Mouse (Mus musculus) ovary, adult 18-20 months (tissue): ENCODE results near the gene Nav2.

ENCODE experiments used
- DNase-seq: peaks from one replicate; pipeline ENCODE4 v3.0.0; 2022; ENCODE audit warnings: low spot score, mixed read lengths

Nav2 gene

DNA sequence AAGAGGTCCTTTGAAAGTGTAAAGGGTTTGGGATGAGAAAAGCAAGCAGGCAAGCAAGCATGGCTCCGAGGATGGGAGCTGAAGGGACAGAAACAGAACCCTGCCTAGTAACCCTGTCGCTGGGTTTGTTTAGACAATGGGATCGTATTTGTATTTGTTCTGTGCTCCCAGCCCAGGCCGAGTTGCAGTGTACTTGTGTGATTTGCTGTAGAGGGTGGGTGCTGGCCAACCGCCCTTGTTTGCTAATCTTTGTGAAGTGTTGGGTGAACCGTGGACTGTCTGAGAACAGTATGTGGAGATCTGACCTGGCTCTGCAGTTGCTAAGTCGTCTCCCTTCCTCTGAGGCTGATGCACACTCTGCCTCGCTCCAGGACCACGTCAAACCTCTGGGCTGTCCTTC lies 253.6 kb downstream of the Nav2 start:
- DNase-seq = no peak

DNA sequence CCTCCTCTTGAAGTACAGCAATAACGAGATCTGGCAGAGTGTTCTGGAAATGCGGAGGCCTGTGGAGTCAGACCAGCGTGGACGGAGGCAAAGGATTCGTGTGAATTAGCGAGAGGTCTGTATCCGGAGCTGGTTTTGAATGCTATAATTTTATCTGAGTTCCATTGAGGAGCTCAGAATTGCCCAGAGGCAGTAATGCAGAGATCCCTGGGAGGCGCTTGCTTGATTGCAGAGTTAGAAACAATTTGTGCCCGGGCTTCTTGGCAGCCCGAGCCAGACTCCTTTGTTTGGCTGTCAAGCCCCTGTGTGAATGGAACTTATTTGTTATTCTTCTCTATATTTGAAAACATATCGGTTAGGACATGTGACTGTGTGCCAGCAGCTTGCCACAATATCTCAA lies 255.3 kb downstream of the Nav2 start:
- no peak for DNase-seq

DNA sequence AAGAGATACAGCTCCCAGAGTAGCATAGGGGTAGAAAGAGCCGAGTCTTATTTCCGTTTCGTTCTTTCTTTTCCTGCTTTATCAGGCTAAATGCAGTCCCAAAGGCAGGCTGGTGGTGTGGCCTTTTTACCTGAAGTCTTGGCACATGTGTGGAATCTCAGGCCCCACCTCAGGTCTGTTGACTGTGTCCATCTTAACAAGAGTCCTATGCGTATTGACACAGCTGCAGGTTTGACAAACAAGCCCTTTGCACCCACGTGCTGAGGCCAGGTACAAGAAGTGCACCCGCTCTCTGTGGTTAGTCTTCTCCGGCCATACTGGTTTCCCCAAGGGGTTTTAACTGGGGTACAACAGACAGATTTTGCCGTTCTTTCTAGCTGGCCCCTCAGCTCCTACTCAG lies 256.4 kb downstream of the Nav2 start:
- DNase-seq = no peak

DNA sequence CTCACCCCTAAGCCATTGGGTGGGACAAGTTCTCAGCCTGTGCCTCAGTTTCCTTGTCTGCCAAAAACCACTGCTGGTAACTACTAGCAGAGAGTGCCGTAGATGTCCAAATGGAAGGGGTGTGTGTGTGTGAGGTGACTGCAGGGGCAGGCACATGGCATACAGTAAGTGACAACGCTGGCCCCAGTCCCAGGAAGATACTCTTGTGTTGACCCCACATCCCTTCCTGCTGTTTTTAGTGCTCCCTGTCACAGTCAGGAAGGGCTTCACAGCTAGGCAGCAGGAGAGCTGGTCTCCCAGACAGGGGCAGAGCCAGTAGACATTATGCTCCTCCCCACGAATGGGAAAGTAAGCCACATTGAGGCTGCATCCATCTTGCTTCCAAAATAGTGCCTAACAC lies 264.4 kb downstream of the Nav2 start:
- DNase-seq = no peak

DNA sequence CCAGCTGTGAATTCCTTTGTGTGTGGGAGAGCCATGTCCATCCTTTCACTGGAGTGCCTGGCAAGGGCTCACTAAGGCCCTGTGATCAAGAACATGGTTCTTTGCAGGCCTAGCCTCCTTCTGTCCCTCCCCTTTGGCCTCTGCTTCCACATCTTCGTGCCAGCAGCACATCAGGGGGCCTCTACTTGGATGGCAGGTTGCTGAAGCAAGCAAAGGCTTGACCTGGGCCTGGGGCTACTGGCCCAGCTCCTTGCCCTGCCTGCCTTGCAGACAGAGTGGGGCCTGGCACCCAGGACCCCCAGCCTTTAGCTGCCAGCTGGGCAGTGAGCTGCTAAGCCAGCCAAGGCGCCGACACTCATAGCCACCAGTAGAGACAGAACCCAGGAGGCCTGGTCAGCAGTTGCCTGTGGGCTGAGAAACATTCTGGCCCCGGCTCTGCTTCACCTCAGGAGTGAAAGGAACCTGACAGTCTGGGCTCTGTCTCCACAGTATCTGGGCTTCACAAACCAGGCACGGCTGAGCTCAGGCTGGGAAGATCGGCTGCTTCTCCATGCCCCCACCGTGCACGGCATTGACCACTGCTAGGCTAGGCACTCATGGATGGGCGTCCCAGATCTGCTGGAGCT lies 267.4 kb downstream of the Nav2 start:
- no peak for DNase-seq

DNA sequence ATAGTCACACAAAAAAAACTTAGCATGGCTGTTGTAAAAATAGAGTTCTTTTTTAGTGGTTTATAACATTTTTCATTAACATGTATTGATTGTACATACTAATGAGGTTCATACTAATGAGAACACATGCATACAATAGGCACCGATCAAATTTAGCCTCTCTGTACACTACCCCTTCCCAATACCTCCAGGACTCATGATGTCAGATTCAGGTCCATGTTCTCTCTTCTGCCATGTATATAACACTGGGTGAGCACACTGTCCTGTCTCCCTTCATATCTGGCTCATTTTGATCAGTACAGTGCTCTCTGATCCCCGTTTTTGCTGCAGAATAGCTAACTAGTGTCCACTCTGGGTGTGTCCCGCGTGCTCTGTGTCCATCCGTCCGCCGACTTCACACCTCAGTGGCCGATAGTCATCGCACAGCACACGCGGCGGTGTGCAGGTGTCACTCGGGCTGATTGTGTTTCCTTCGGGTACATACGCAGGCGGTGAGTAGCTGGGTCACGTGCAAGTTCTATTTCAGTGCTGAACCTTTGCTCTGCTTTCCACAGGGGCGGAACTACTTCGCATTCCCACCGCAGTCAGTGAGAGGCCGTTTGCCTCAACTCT lies 268.2 kb downstream of the Nav2 start:
- no peak for DNase-seq

DNA sequence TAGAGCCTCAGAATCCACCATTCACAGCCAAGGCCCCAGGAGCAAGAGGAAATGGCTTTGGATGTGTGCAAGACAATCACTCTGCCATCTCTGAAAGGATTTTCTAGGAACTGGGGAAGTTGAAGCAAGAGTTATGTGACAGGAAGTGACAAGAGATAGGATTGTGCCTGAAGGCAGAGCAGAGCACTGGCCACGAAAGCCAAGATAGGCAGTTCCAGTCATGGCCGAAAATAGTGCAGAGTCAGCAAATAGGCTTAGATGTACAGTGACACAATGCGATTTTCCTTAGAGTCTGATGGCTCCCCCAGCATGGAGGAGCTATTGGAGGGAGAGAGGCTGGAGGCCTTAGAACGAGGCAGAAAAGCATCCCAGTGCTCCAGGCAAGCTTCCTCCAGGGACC lies 269.7 kb downstream of the Nav2 start:
- DNase-seq = no peak

DNA sequence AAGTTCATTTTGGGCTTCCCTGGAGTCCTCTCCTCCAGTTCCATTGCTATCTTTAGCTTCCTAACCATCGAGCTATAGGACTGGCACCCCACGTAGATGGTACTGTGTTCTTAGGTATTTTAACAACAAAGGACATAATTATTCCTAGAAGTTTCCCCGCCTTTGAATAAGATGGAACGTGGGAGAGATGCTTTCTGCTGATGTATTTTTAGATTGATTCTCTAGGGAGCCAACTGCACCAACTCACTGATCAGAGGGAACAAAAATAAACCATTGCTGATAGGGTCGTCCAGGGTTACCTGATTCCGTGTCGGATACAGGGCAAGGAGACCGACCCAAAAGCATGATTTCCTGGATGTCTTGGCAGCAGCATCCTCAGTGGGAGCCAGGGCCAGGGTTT lies 272.5 kb downstream of the Nav2 start:
- no peak for DNase-seq

DNA sequence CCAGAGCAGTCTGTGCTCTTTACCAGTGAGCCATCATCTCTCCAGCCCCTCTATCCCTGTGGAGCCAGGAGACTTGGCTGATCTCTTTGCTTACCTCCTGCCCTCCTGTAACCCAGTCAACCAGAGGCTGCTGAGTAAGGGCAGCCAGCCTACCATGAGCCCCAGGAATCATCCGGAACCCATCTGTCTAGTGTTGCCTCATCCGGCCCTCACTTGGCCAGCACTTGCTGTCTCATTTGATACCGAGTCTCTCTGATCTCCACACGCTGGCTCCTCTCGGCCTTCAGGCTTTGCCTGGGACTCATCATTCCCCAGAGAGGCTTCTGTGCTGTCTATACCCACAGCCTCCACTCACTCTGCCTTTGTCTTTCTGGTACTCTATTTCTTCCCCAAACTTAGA lies 273.9 kb downstream of the Nav2 start:
- DNase-seq = no peak

DNA sequence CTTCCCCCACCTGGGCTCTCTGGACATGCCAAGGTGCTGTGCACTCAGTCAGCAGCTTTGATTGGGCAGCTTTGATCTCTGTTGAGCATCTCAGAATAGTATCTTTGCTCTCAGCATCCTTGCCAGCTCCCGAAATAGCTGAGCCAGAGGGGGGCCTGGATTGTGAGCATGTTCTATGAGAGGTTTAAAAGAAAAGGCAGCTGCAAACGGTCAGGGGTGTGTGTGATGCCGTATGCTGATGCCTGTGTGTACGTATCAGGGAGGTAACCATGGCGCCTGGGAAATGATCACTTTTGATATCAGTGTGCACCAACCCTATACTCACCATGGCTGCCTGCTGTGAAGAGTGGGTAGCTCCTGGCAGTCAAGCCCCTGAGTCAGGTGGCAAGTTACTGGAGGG lies 275.2 kb downstream of the Nav2 start:
- DNase-seq = no peak

DNA sequence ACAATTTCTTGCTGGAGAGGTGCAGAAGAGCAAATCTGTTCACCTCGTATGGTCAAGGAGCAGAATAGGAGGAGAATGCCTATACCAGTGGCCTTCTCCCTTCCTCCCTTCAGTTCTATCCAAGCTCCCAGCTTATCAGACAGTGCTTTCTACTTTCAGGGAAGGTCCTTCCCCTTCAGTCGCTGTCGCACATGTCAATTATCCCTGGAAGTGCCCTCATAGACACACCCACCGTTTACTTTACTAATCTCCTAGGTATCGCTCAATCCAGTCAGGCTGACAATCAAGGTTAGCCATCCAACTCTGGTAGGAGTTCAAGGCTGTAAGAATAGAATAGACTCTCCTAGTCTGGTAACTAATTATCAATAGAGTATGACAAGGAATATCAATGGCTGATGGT lies 277.5 kb downstream of the Nav2 start:
- no peak for DNase-seq

DNA sequence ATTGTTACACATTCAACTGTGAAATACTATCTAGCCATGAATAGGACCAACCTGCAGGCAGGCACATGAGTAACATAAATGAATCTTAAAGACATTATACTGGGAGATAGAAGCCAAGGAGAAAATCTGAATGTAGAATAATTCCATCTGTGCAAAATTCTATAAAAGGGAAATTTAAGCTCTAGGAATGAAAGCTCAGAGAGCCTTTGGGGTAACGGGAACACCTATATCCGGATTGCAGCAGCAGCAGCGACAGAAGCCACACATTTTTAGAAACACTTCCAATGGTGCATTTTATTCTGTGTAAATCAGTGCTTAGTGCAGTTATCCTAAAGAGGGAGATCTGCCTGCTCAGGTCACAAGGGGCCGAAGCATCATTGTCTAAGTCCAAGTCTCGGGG lies 280.8 kb downstream of the Nav2 start:
- DNase-seq = no peak

DNA sequence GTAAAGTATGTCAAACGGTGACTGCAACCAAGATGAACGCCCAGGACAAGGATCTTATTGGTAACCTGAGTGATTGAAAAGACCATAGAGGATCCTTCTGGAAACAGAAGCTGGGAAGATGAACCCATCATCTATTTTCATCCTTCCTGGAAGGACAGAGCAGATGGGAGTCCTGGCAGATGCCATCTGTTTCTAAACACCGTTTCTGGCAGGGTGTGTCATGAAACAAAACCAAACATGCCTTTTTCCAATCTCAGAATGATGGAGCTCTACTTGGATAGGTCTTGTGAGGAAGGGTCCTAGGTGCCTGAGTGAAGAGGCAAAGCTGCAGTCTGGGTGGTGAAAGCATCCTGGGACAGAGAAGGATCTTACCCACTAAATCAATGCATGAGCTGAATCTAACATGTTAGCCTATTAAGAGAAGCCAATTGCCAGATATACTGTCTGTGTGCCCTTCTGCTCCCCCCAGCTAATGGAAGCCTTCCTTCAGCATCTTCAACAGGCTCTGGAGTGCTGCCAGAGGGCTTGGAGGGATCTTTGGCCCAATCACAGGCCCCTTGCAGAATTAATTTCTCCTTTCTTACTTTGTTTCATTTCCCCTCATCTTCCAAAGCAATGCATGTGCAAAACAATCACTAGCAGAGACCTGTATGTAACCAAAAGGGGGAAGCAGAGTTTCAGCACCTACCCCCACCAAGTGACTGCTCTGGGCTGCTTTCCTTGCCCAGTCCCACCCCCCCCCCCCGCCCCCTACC lies 281.9 kb downstream of the Nav2 start:
- no peak for DNase-seq

DNA sequence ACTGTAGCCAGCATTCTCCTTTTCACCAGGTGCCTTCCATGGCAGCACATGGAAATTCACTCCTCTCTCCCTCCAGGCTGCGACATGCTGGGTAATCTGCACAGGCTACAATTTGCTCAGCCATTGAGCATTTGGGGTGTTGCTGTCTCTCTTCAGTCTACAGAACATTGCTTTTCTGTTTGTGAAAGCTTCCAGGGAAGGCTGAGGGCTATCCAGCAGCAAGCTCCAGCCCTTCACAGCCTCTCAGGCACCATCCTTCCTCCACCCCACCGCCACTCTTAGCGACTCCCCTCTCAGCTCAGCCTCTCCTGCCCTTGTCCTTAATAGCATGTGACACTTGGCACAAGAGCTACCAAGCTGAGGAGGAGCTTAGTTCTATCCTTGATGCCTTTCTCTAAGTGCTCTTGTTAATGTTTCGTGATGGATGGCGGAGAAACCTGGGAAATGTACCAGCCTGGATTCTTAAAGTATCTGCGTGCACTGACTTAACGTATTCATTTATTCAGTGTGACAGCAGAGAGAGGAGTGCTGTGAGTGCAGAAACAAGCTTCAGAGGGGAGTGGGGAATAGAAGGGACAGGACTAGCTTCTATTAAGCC lies 282.7 kb downstream of the Nav2 start:
- DNase-seq = no peak

DNA sequence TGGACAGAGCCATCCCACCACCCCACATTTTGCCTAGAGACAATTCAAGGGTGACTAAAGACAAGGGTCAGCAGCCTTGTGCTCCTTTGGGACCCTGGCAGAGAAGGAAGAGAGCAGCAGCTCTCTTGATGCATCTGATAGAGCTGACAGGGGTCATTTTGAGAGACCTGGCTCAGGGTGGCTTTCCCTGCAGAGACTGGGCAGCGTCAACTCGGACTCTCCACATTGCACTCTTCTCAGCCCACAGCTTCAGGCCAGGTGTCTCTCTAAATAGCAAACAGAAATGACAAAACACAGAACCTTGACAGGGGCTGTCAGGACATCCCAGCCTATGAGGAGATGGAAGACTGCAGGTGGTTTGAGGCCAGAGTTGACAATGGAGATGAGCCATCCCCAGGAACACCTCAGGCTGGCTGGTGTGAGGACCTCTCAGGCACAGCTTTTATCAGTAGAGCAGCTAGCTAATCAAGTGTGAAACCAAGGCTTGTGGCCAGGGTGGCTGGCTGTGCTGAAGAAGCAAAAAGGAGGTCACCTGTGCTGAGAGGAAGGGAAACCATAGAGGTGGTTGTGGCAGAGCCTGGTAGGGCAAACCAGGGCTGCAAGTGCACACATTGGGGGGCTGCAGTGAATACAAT lies 283.7 kb downstream of the Nav2 start:
- no peak for DNase-seq

DNA sequence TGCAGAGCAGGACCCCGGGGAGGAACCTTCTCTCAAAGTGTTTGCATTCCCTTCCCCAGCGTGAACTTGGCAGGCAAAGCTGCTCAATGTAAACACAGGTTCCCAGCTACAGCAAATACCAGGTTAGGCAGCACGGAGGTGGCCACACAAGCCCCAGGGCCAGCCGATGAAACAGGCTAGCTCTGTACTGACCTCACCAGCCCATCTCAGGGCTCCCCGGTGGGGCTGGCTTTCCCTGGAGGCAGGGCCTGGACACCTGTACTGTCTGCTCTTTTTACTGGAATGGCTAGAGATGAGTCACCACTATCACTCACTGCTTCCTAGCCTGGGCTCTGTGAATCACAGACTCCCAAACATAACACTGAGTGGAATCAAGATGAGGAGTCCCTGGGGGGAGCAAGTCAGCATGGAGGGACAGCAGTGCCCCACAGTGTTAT lies 287.2 kb downstream of the Nav2 start:
- no peak for DNase-seq

DNA sequence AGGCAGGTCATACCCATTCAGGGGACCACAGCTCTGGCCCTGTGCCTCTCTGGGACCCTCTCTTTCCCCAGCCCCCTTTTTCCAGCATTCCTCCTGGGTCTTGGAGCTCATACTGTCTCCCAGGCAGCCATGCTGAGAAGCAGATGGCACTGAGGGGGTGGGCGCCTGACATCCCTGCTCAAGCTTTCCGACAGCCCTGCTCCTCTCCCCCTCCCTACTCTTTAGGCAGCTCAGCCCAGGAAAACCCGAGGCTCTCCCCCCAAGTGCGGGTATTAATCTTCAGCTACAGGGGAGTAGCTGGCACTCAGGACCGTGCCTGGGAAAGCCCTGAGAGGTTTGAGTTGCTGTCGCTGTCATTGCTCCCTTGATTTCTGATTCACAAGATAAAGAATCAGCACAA lies 290.9 kb downstream of the Nav2 start:
- no peak for DNase-seq

DNA sequence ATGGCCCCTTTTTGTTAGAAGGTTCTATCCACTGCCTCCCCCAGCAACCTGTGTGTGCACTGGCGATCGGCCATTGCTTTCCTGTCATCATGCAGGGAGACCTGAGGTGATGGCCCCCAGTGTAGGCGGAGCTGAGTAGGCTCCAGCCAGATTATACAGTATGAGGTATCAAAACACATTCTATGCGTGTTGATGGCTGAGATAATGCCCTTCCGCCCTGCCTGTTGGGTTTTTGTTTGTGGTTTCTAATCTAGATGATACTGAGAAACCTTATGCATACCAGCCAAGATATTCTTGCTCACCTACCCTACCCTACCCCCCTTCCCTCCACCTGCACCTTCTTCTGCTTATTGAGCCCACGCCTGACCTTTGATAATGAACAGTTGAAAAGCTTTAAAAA lies 291.8 kb downstream of the Nav2 start:
- no peak for DNase-seq

DNA sequence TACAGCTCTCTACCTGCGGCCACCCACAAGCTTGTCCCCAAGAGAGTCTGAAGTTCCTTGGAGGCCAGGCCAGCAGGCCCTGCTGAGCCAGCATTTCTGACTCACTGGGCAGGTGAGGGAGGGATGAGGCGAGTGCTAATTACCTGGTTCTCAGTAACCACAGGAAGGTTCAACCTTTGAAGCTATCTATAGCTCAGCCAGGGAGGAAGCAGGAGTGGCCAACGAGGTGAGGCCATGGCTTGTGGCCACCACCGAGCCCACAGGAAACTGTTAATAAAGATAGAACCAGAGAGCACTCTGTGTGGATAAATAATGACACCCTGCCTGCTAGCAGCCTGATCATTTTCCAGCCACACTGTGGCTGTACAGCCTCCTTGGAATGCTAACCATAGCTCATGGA lies 294.5 kb downstream of the Nav2 start:
- DNase-seq = no peak

DNA sequence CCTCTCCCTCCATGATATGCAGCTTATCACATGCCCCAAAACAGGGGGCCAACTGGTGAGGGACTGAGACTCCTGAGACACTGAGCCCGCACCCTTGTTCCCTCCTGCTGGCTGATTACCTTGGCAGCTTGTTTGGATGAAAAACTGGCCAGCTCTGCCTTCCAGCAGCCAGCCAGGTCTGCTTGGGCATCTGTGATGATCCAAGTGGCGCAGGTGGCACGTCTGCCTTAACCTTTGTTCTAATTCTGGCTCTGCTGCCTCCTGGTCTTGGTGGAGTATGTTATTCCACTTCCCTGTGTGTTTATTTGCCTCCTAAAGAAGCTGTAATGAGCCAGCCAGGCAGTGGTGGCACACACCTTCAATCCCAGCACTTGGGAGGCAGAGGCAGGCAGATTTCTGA lies 296.3 kb downstream of the Nav2 start:
- DNase-seq = no peak

DNA sequence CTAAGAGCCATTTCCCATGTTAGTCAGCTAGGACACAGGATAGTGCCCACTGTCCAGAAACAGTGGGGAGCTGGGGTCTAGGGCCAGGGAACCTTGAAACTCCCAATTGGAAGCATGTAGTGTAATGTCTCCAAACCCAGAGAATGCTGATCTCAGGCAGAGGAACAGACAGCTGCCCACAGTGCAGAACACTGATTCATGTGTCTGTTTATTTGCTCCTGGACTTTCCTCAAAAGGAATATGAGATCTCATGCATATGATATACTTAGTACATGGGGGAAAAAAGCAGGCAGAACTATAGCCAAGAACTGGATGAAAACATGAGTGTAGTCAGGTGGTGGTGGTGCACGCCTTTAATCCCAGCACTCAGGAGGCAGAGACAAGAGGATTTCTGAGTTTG lies 297.0 kb downstream of the Nav2 start:
- no peak for DNase-seq

DNA sequence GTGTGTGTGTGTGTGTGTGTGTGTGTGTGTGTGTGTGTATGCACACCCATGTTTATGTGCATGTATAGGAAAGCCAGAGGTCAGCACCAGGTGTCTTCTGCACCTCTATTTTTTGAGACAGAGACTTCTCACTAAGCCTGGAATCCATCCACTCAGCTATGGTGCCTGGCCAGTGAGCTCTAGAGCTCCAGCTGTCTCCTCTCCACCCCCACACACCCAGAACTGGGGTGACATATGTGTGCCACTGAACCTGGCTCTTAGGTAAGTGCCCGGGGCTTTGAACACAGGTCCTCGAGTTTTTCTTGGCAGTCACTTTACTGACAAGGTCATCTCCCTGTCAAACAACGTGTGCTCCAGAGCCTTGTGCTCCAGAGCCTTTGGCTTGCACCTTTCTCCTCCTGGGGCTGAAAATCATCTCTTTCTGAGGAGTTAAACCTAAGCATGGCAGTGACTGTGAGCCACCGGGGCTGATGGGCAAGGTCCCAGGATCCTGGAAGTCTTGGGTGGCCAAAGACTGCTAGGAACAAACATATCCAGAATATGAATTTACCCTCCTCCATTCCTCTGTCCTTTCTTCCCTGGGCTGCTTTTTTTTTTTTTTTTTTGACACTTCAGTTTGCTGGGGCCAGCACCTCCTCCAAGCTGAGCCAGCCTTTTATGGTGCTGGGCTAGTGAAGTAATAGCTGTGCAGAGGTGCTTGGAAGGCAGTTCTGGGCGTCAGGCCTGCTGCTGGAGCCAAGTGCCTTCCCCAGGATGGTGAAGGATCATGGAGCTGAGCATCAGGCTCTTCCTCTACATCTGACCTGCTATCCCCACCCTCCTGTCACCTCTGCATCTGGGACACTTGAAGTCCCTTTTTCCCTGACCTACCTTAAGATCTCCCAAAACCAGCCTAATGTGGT lies 298.5 kb downstream of the Nav2 start:
- DNase-seq = no peak
